Mouse (Mus musculus): ENCODE measurements around the gene Gpx4. TPM values are rescaled to one million over a fixed set of nuclear protein-coding genes. Genes with fewer than 3 reads are reported as not detected.
"Not testable (repeated sequence)": the region's sequence is repeated elsewhere in the genome, so short reads cannot be mapped to it uniquely, and the experiment has no call there.

Gene Gpx4
- polyA plus RNA-seq, 1 experiment from 2014 or later: 706 TPM

- H3K27ac ChIP-seq (ENCODE audit: low read length); H3K9ac ChIP-seq (replicated peaks; ENCODE audit: low read length); H3K36me3 ChIP-seq (ENCODE audit: insufficient read depth, low read length); H3K9me3 ChIP-seq (ENCODE audit: low read length); H3K27me3 ChIP-seq (ENCODE audit: insufficient read depth, low read length); ATAC-seq (ENCODE audit: low FRiP score, low TSS enrichment); H3K4me3 ChIP-seq (ENCODE audit: low read length); H3K4me2 ChIP-seq (replicated peaks; ENCODE audit: low read depth, low read length): not testable (repeated sequence)
- WGBS: 82% methylated on average over 2 of the region's 4 CpGs
- peaks cover 14% of the 10 kb centered on the region for H3K4me1 ChIP-seq (ENCODE audit: insufficient read depth, low read length)
These were observed 1.6 kb upstream of the Gpx4 start for GRCm38 (mm10) chr10:80045364-80045763.

- Histone ChIP-seq H3K36me3 (ENCODE audit: insufficient read depth, low read length) (no peaks in the 10 kb centered on the region), H3K9me3 (ENCODE audit: low read length) (no peaks in the 10 kb centered on the region), H3K4me1 (ENCODE audit: insufficient read depth, low read length) (peaks cover 16% of the 10 kb centered on the region), H3K4me2 (replicated peaks; ENCODE audit: low read depth, low read length) (no peak overlapping the region), H3K4me3 (ENCODE audit: low read length) (no peak overlapping the region), H3K27ac (ENCODE audit: low read length) (no peak overlapping the region), H3K27me3 (ENCODE audit: insufficient read depth, low read length) (no peaks in the 10 kb centered on the region), H3K9ac (replicated peaks; ENCODE audit: low read length) (no peak overlapping the region)
- 87% methylated on average over 5 of the region's 5 CpGs for WGBS
- ATAC-seq (ENCODE audit: low FRiP score, low TSS enrichment): no peak
These were observed 1.2 kb upstream of the Gpx4 start for GRCm38 (mm10) chr10:80045766-80046165.

GRCm38 (mm10) chr10:80048396-80048795 lies 1.4 kb downstream of the Gpx4 start:
- ATAC-seq (ENCODE audit: low FRiP score, low TSS enrichment): no peak
- no peaks in the 10 kb centered on the region for H3K27me3 ChIP-seq (ENCODE audit: insufficient read depth, low read length)
- WGBS: 31% methylated on average over 5 of the region's 5 CpGs
- no peak overlapping the region for H3K9ac ChIP-seq (replicated peaks; ENCODE audit: low read length)
- peak overlapping the region; percentile 5; the same call in 1 of the 2 replicates for H3K27ac ChIP-seq (ENCODE audit: low read length)
- no peak overlapping the region for H3K4me3 ChIP-seq (ENCODE audit: low read length)
- no peaks in the 10 kb centered on the region for H3K36me3 ChIP-seq (ENCODE audit: insufficient read depth, low read length)
- no peak overlapping the region for H3K4me2 ChIP-seq (replicated peaks; ENCODE audit: low read depth, low read length)
- peaks cover 39% of the 10 kb centered on the region for H3K4me1 ChIP-seq (ENCODE audit: insufficient read depth, low read length)
- no peaks in the 10 kb centered on the region for H3K9me3 ChIP-seq (ENCODE audit: low read length)

- H3K27ac ChIP-seq (ENCODE audit: low read length): peak overlapping the region; percentile 5; the same call in 1 of the 2 replicates
- WGBS: 69% methylated on average over 3 of the region's 3 CpGs
- no peak for ATAC-seq (ENCODE audit: low FRiP score, low TSS enrichment)
These were observed 1.9 kb downstream of the Gpx4 start for GRCm38 (mm10) chr10:80048834-80049233.

GRCm38 (mm10) chr10:80050244-80050643 lies 3.3 kb downstream of the Gpx4 start:
- H3K4me2 ChIP-seq (replicated peaks; ENCODE audit: low read depth, low read length): no peak overlapping the region
- H3K4me1 ChIP-seq (ENCODE audit: insufficient read depth, low read length): peaks cover 46% of the 10 kb centered on the region
- H3K27me3 ChIP-seq (ENCODE audit: insufficient read depth, low read length): no peaks in the 10 kb centered on the region
- no peak overlapping the region for H3K9ac ChIP-seq (replicated peaks; ENCODE audit: low read length)
- no peaks in the 10 kb centered on the region for H3K9me3 ChIP-seq (ENCODE audit: low read length)
- no peak overlapping the region for H3K27ac ChIP-seq (ENCODE audit: low read length)
- 31% methylated on average over 6 of the region's 6 CpGs for WGBS
- H3K4me3 ChIP-seq (ENCODE audit: low read length): no peak overlapping the region
- ATAC-seq (ENCODE audit: low FRiP score, low TSS enrichment): no peak
- H3K36me3 ChIP-seq (ENCODE audit: insufficient read depth, low read length): no peaks in the 10 kb centered on the region

More at GRCm38 (mm10) chr10:80048834-80049233, 1.9 kb downstream of the Gpx4 start:
- Histone ChIP-seq H3K4me2 (replicated peaks; ENCODE audit: low read depth, low read length) (no peak overlapping the region), H3K9me3 (ENCODE audit: low read length) (no peaks in the 10 kb centered on the region), H3K27me3 (ENCODE audit: insufficient read depth, low read length) (no peaks in the 10 kb centered on the region), H3K9ac (replicated peaks; ENCODE audit: low read length) (no peak overlapping the region), H3K4me1 (ENCODE audit: insufficient read depth, low read length) (peaks cover 39% of the 10 kb centered on the region), H3K36me3 (ENCODE audit: insufficient read depth, low read length) (no peaks in the 10 kb centered on the region), H3K4me3 (ENCODE audit: low read length) (no peak overlapping the region)

GRCm38 (mm10) chr10:80050885-80051617 lies 4.1 kb downstream of the Gpx4 start:
- no peaks in the 10 kb centered on the region for H3K9me3 ChIP-seq (ENCODE audit: low read length)
- H3K9ac ChIP-seq (replicated peaks; ENCODE audit: low read length): peak overlapping the region; percentile 48
- H3K4me1 ChIP-seq (ENCODE audit: insufficient read depth, low read length): peaks cover 53% of the 10 kb centered on the region
- no peak overlapping the region for H3K4me3 ChIP-seq (ENCODE audit: low read length)
- H3K36me3 ChIP-seq (ENCODE audit: insufficient read depth, low read length): peaks cover 6% of the 10 kb centered on the region
- peak overlapping the region; percentile 67 for H3K27ac ChIP-seq (ENCODE audit: low read length)
- H3K4me2 ChIP-seq (replicated peaks; ENCODE audit: low read depth, low read length): no peak overlapping the region
- no peak for ATAC-seq (ENCODE audit: low FRiP score, low TSS enrichment)
- 31% methylated on average over 15 of the region's 15 CpGs for WGBS
- no peaks in the 10 kb centered on the region for H3K27me3 ChIP-seq (ENCODE audit: insufficient read depth, low read length)

- Histone ChIP-seq H3K9ac (replicated peaks; ENCODE audit: low read length) (peak overlapping the region; percentile 48), H3K9me3 (ENCODE audit: low read length) (no peaks in the 10 kb centered on the region), H3K36me3 (ENCODE audit: insufficient read depth, low read length) (peaks cover 12% of the 10 kb centered on the region), H3K27ac (ENCODE audit: low read length) (peak overlapping the region; percentile 67), H3K27me3 (ENCODE audit: insufficient read depth, low read length) (no peaks in the 10 kb centered on the region), H3K4me3 (ENCODE audit: low read length) (no peak overlapping the region), H3K4me1 (ENCODE audit: insufficient read depth, low read length) (peaks cover 53% of the 10 kb centered on the region), H3K4me2 (replicated peaks; ENCODE audit: low read depth, low read length) (no peak overlapping the region)
- ATAC-seq (ENCODE audit: low FRiP score, low TSS enrichment): peak; percentile 12; the same call in 1 of the 2 replicates
- 40% methylated on average over 13 of the region's 14 CpGs for WGBS
These were observed 4.8 kb downstream of the Gpx4 start for GRCm38 (mm10) chr10:80051618-80052373.

GRCm38 (mm10) chr10:80052374-80052764 lies 5.4 kb downstream of the Gpx4 start:
- Histone ChIP-seq H3K36me3 (ENCODE audit: insufficient read depth, low read length) (peaks cover 17% of the 10 kb centered on the region), H3K4me3 (ENCODE audit: low read length) (no peak overlapping the region), H3K27ac (ENCODE audit: low read length) (peak overlapping the region; percentile 67), H3K9me3 (ENCODE audit: low read length) (no peaks in the 10 kb centered on the region), H3K4me2 (replicated peaks; ENCODE audit: low read depth, low read length) (0 out of 2 replicates have a peak overlapping the region, but pooled peaks have one; percentile 61), H3K4me1 (ENCODE audit: insufficient read depth, low read length) (peaks cover 51% of the 10 kb centered on the region), H3K27me3 (ENCODE audit: insufficient read depth, low read length) (no peaks in the 10 kb centered on the region), H3K9ac (replicated peaks; ENCODE audit: low read length) (peak overlapping the region; percentile 48)
- 86% methylated on average over 5 of the region's 5 CpGs for WGBS
- no peak for ATAC-seq (ENCODE audit: low FRiP score, low TSS enrichment)

- WGBS: under 1% methylated on average over 47 of the region's 47 CpGs
- Histone ChIP-seq H3K27me3 (ENCODE audit: insufficient read depth, low read length) (no peaks in the 10 kb centered on the region), H3K9me3 (ENCODE audit: low read length) (no peaks in the 10 kb centered on the region), H3K9ac (replicated peaks; ENCODE audit: low read length) (peak overlapping the region; percentile 95), H3K4me1 (ENCODE audit: insufficient read depth, low read length) (peaks cover 43% of the 10 kb centered on the region), H3K36me3 (ENCODE audit: insufficient read depth, low read length) (peaks cover 27% of the 10 kb centered on the region), H3K27ac (ENCODE audit: low read length) (peak overlapping the region; percentile 98), H3K4me3 (ENCODE audit: low read length) (peak overlapping the region; percentile 81), H3K4me2 (replicated peaks; ENCODE audit: low read depth, low read length) (peak overlapping the region; percentile 86)
- peak; percentile 97 for ATAC-seq (ENCODE audit: low FRiP score, low TSS enrichment)
These were observed 6.4 kb downstream of the Gpx4 start for GRCm38 (mm10) chr10:80053259-80053780.
